ENCODE assay signal across 24 mouse cellular contexts in the genomic region with DNA sequence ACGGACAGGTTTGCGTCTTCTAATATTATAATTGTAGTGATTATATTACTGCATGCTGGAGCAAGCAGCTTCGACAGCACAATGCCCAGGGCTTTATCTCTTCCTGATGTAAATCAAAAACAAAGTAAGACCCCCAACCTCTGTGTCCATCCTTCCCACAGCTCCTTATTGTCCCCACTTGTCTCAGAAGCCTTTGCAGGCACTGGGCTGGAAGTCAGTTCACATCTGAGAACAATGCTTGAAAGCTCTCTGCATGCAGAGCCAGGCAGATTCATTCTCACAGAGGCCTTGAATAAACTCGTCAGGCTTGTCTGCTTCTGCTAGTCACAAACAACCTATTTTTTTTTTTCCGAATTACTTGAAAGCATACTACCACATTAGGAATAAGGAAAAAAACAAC. TPM values are rescaled to one million over a fixed set of nuclear protein-coding genes. Genes with fewer than 3 reads are reported as not detected.
DNase-seq lines count a peak whose midpoint lies in the region; ATAC-seq lines count a peak whose summit lies in the region.
"Had no signal": no experiment of that assay in that cellular context is flagged by ENCODE, and none has a peak within 500 bp of the region (broad histone marks: within the 10 kb centered on the region; RNA-seq: fewer than 3 reads in every experiment).

No protein-coding gene starts in this region.

- H3K27ac ChIP-seq in forebrain, embryonic 13.5 days = no peak overlapping the region
- no peak overlapping the region for H3K27ac ChIP-seq in forebrain, embryonic 15.5 days (replicated peaks)
- H3K27ac ChIP-seq in hindbrain, embryonic 12.5 days = 0 out of 2 replicates have a peak overlapping the region, but pooled peaks have one; percentile 52
- no peak overlapping the region for H3K27ac ChIP-seq in midbrain, embryonic 11.5 days (ENCODE audit: low read depth, low read length)
- H3K27ac ChIP-seq: intestine, embryonic 15.5 days; liver, embryonic 15.5 days had no signal

- 12% methylated on average over 5 of the region's 5 CpGs for WGBS in forebrain, embryonic 13.5 days
- 16% methylated on average over 5 of the region's 5 CpGs for WGBS in forebrain, embryonic 15.5 days
- 24% methylated on average over 5 of the region's 5 CpGs for WGBS in hindbrain, embryonic 12.5 days
- WGBS in midbrain, embryonic 11.5 days = 16% methylated on average over 5 of the region's 5 CpGs

- no peak overlapping the region for H3K4me3 ChIP-seq in forebrain, embryonic 13.5 days
- no peak overlapping the region for H3K4me3 ChIP-seq in forebrain, embryonic 15.5 days
- no peak overlapping the region for H3K4me3 ChIP-seq in hindbrain, embryonic 12.5 days
- no peak overlapping the region for H3K4me3 ChIP-seq in midbrain, embryonic 11.5 days (ENCODE audit: low read depth, low read length)
- H3K4me3 ChIP-seq: erythroblast, embryonic 14.5 days; intestine, embryonic 15.5 days; liver, embryonic 15.5 days; megakaryocyte, embryonic 14.5 days had no signal

- H3K27me3 ChIP-seq in forebrain, embryonic 13.5 days = no peaks in the 10 kb centered on the region
- H3K27me3 ChIP-seq in forebrain, embryonic 15.5 days = no peaks in the 10 kb centered on the region
- H3K27me3 ChIP-seq in hindbrain, embryonic 12.5 days = no peaks in the 10 kb centered on the region
- no peaks in the 10 kb centered on the region for H3K27me3 ChIP-seq in midbrain, embryonic 11.5 days (ENCODE audit: control insufficient read depth, insufficient read depth, low read length)
- H3K27me3 ChIP-seq: intestine, embryonic 15.5 days; liver, embryonic 15.5 days; megakaryocyte, embryonic 14.5 days had no signal

- H3K9me3 ChIP-seq in forebrain, embryonic 13.5 days (replicated peaks) = no peaks in the 10 kb centered on the region
- H3K9me3 ChIP-seq in forebrain, embryonic 15.5 days = no peaks in the 10 kb centered on the region
- no peaks in the 10 kb centered on the region for H3K9me3 ChIP-seq in hindbrain, embryonic 12.5 days (replicated peaks)
- H3K9me3 ChIP-seq in midbrain, embryonic 11.5 days (ENCODE audit: control insufficient read depth, low read length) = no peaks in the 10 kb centered on the region
- H3K9me3 ChIP-seq: intestine, embryonic 15.5 days; liver, embryonic 15.5 days; megakaryocyte, embryonic 14.5 days had no signal

- DNase-seq in midbrain, embryonic 11.5 days (ENCODE audit: low spot score, missing footprints) = peak; percentile 85
- DNase-seq in retina, embryonic 14.5 days (ENCODE audit: low spot score) = peak; percentile 16
- no peak for DNase-seq in heart, adult 11 months
- DNase-seq in spleen, postnatal 14 days (ENCODE audit: low spot score in 2 of 2) = no peak
- no peak for DNase-seq in kidney, adult 8-10 months
- DNase-seq: cerebellum, adult 11 months; cerebellum, postnatal 14 days; gastrocnemius, postnatal 36 days; heart, postnatal 14 days; kidney, postnatal 14 days; right cerebral cortex, postnatal 25 days; thymus, postnatal 25 days had no signal

- no peaks in the 10 kb centered on the region for H3K36me3 ChIP-seq in forebrain, embryonic 13.5 days (ENCODE audit: poor library complexity, severe bottlenecking)
- no peaks in the 10 kb centered on the region for H3K36me3 ChIP-seq in forebrain, embryonic 15.5 days
- H3K36me3 ChIP-seq in hindbrain, embryonic 12.5 days = no peaks in the 10 kb centered on the region
- no peaks in the 10 kb centered on the region for H3K36me3 ChIP-seq in midbrain, embryonic 11.5 days (ENCODE audit: control insufficient read depth, insufficient read depth, low read length)
- H3K36me3 ChIP-seq: intestine, embryonic 15.5 days; liver, embryonic 15.5 days had no signal

- peak overlapping the region; percentile 46 for H3K9ac ChIP-seq in forebrain, embryonic 13.5 days
- no peak overlapping the region for H3K9ac ChIP-seq in forebrain, embryonic 15.5 days (replicated peaks)
- no peak overlapping the region for H3K9ac ChIP-seq in hindbrain, embryonic 12.5 days
- H3K9ac ChIP-seq in midbrain, embryonic 11.5 days (ENCODE audit: low read length) = no peak overlapping the region
- H3K9ac ChIP-seq: intestine, embryonic 15.5 days; liver, embryonic 15.5 days had no signal

- ATAC-seq in forebrain, embryonic 13.5 days = peak; percentile 48; the same call in 1 of the 2 replicates
- no peak for ATAC-seq in forebrain, embryonic 15.5 days (replicated peaks)
- ATAC-seq in hindbrain, embryonic 12.5 days (ENCODE audit: low FRiP score) = peak; percentile 78
- peak; percentile 76 for ATAC-seq in midbrain, embryonic 11.5 days (ENCODE audit: low FRiP score)
- ATAC-seq: intestine, embryonic 15.5 days; lung, postnatal 0 days had no signal

- no peak overlapping the region for H3K4me2 ChIP-seq in forebrain, embryonic 13.5 days
- H3K4me2 ChIP-seq in forebrain, embryonic 15.5 days (replicated peaks) = no peak overlapping the region
- no peak overlapping the region for H3K4me2 ChIP-seq in hindbrain, embryonic 12.5 days (replicated peaks)
- H3K4me2 ChIP-seq in midbrain, embryonic 11.5 days = no peak overlapping the region
- H3K4me2 ChIP-seq: heart, embryonic 11.5 days; intestine, embryonic 15.5 days; liver, embryonic 15.5 days had no signal

- H3K4me1 ChIP-seq in forebrain, embryonic 13.5 days = 0 out of 2 replicates have a peak, but pooled peaks cover 3% of the 10 kb centered on the region
- H3K4me1 ChIP-seq in forebrain, embryonic 15.5 days = no peaks in the 10 kb centered on the region
- peaks cover 7% of the 10 kb centered on the region for H3K4me1 ChIP-seq in hindbrain, embryonic 12.5 days
- H3K4me1 ChIP-seq in midbrain, embryonic 11.5 days (ENCODE audit: control insufficient read depth, insufficient read depth, low read length) = peaks cover 20% of the 10 kb centered on the region
- H3K4me1 ChIP-seq: intestine, embryonic 15.5 days had no signal

RNA-seq across cellular contexts. Expression of a gene that starts 19.5 kb away (rescaled TPM):
- polyA plus RNA-seq in forebrain, embryonic 13.5 days (2015; fragmentation: Nextera tagmentation; extraction: Ambion mirVana) = not detected in 2 replicates
- not detected in 2 replicates for polyA plus RNA-seq in forebrain, embryonic 15.5 days (2015; fragmentation: Nextera tagmentation; extraction: Ambion mirVana)
- 0.27 TPM in 1 of 2 replicates, not detected in the other for polyA plus RNA-seq in hindbrain, embryonic 12.5 days (2016; fragmentation: Nextera tagmentation; extraction: Ambion mirVana)
- polyA plus RNA-seq in midbrain, embryonic 11.5 days (2014; fragmentation: Nextera tagmentation; extraction: Ambion mirVana) = not detected in 2 replicates
- polyA plus RNA-seq: embryonic facial prominence, embryonic 11.5 days; erythroblast, embryonic 14.5 days; heart, embryonic 11.5 days; intestine, embryonic 15.5 days; limb, embryonic 14.5 days; liver, embryonic 15.5 days; lung, postnatal 0 days; testis, adult 2 months had no signal

Comparison
In these comparisons a context has a peak if more than half of its experiments do, and no peak if none do; other contexts are left out.
1. DNase-seq: peak in midbrain, embryonic 11.5 days (single experiment) and retina, embryonic 14.5 days (single experiment); none in heart, adult 11 months (single experiment), spleen, postnatal 14 days (0 of 2) and kidney, adult 8-10 months (0 of 2).